Mouse (Mus musculus): ENCODE measurements around the gene E130311K13Rik. TPM values are rescaled to one million over a fixed set of nuclear protein-coding genes. Genes with fewer than 3 reads are reported as not detected.

The E130311K13Rik gene
- total and polyA plus RNA-seq, 3 experiments = 3.9 to 4.0 TPM; not detected in 1

DNA sequence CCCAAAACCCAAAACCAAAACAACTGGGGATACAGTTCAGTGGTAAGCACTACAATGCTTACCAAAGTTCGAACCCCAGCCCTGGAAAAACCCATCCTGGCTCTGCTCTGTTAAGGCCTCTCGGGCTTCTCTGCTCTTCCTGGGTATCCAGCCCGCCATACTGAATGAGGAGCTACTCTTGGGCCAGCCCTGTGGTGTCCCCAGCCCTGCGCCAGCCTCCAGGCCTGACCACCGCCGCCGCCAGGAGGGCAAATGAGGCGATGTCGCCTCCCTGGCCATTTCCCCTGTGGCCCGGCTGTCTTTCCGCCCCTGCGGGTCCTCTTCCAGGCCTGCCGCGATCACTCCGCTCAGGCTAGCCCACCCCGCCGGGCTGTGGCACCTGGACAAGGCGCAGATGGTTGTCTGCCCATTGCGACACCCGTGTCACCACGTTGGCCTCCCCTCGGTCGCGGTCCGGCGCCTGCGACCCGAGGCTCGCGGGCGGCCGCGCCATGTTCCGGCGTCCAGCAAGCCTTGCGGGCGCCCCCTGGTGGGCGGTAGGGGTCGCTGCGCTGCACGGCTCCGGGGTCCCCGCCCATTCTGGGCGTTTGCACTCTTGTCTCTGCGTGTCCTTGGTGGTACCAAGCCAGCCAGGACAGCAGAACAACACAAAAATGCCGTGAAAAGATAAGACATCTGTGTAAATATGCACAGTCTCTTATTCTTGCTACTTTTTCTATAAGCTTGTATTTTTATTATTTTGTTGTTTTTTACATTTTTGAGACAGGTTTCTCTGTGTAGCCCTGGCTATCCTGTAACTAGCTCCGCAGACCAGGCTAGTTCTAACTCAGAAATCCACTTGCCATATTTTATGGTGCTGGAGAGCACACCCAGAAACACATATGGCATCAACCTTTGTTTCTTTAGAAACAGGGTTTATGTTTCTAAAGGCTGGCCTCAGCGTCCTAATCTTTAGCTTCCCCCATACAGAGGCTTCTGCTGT, at the start of gene E130311K13Rik (continued):
- TF ChIP-seq MYB (IDR thresholded peaks at IDR 0.05; ENCODE audit: low read depth, low read length) (no peak), HCFC1 (IDR thresholded peaks at IDR 0.05; ENCODE audit: low read depth, low read length) (peak; percentile 56; the same call in 1 of the 2 replicates), POLR2AphosphoS5 (IDR thresholded peaks at IDR 0.05; ENCODE audit: borderline replicate concordance, low read depth, low read length) (no peak), USF1 (IDR thresholded peaks at IDR 0.05; ENCODE audit: low read depth, low read length) (no peak), ELF1 (IDR thresholded peaks at IDR 0.05; ENCODE audit: low read depth, low read length) (0 out of 2 replicates have a peak, but pooled peaks have one; percentile 40)

DNA sequence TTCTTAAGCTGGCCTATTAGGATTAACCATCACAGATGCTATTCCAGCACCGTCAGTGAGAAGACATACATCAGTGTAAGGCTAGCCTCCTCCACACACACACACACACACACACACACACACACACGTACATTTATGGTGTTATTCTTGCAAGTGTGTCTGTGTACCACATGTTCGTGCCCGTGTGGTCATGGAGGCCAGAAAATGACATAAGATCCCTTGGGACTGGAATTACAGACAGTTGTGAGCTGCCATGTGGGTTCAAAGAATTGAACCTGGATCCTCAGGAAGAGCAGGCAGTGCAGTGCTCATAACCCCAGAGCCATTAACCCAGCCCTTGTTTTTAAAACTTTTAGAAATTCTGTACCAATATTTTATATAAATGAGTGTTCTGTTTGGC, 48.6 kb upstream of the E130311K13Rik start:
- Histone ChIP-seq H3K27ac (ENCODE audit: control insufficient read depth, low read depth, low read length) (no peak overlapping the region), H3K4me3 (ENCODE audit: control insufficient read depth in 1 of 2, insufficient read depth in 1 of 2, low read depth in 2 of 2, low read length in 2 of 2) (peak overlapping the region; percentile 47 to 81; a peak in 2 of 4 replicates), H3K4me1 (ENCODE audit: control insufficient read depth in 1 of 2, insufficient read depth in 2 of 2, low read length in 2 of 2) (peaks cover 10 to 19% of the 10 kb centered on the region in 2 experiments), H3K79me2 (ENCODE audit: control insufficient read depth, insufficient read depth, low read length, poor library complexity) (peaks cover 44% of the 10 kb centered on the region), H3K9ac (ENCODE audit: control insufficient read depth, low read depth, low read length, poor library complexity, severe bottlenecking) (peak overlapping the region; percentile 97), H3K9me3 (replicated peaks; ENCODE audit: insufficient read depth, low read length) (no peaks in the 10 kb centered on the region), H3K36me3 (ENCODE audit: control insufficient read depth in 1 of 2, insufficient read depth in 2 of 2, low read length in 2 of 2) (peaks cover 22 to 30% of the 10 kb centered on the region in 2 experiments), H3K27me3 (ENCODE audit: control insufficient read depth in 1 of 2, insufficient read depth in 2 of 2, low read length in 2 of 2) (no peaks in the 10 kb centered on the region)
- TF ChIP-seq MEF2A (IDR thresholded peaks at IDR 0.05; ENCODE audit: extremely low read depth, insufficient replicate concordance, low read depth, low read length, poor library complexity, severe bottlenecking) (no peak), E2F4 (IDR thresholded peaks at IDR 0.05; ENCODE audit: borderline replicate concordance, low read depth, low read length) (no peak), TBP (IDR thresholded peaks at IDR 0.05; ENCODE audit: low read depth, low read length) (no peak), MAZ (IDR thresholded peaks at IDR 0.05; ENCODE audit: low read depth, low read length) (no peak), MXI1 (IDR thresholded peaks at IDR 0.05; ENCODE audit: low read depth, low read length) (0 out of 2 replicates have a peak, but pooled peaks have one; percentile 18), POLR2AphosphoS2 (IDR thresholded peaks at IDR 0.05; ENCODE audit: low read length) (no peak), KAT2A (conservative IDR thresholded peaks at IDR 0.05; ENCODE audit: low read depth, low read length) (no peak)
- DNase-seq (ENCODE audit: low read depth, low spot score) = no peak

DNA sequence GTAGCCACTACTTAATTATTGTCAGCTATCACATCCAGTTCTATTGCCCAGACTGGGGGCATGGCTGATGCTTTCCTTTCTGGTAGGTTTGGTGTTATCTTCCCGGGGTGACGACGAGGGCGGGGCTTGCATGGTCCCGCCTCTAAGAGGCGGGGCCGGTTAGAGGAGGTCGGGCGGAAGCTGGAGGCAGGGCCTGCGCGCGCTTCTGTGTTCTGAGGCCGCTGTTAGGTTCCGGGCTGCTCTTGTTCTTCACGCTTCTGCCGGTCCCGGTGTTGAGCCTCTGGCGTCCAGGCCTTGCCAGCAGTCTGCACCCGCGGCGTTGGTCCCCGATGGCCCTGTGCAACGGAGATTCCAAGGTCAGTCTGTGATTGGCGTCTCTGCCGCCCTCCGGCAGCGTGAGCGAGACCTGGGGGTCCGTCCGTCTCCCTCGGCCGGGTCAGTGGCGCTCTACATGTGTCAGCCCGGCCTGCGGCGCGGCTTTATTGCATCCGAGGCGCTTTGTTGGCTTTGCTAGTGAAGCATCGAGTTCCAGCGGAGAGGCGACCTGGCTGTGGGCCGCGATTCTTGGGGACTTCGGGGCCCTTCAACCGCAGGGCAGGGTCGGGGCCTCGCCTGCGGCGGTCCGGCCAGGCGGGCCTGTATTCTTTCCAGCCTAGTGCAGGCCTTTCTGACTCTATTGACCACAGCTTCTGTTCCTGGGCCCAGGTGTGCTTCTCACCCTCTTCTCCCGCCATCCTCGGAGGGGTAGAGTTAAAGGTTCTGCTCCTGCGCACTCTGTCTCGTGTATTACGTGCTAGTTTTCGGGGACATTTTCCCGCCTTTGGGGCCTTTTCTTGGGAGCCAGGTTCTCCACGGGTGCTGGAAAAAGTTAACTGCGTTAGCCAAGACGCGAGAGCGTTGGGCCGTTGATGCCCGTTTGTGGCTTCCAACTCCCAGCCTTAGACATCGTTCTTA, 47.0 kb upstream of the E130311K13Rik start, which contains the start of gene Gmps:
TSS of gene Gmps (plus strand) at position 152 of the 954 bp plus-strand sequence.
- peak; percentile 97 for DNase-seq (ENCODE audit: low read depth, low spot score)
- peaks cover 44% of the 10 kb centered on the region for H3K79me2 ChIP-seq (ENCODE audit: control insufficient read depth, insufficient read depth, low read length, poor library complexity)
- H3K4me1 ChIP-seq (ENCODE audit: control insufficient read depth in 1 of 2, insufficient read depth in 2 of 2, low read length in 2 of 2) = peaks cover 10 to 19% of the 10 kb centered on the region in 2 experiments
- peaks cover 11 to 30% of the 10 kb centered on the region in 2 experiments for H3K36me3 ChIP-seq (ENCODE audit: control insufficient read depth in 1 of 2, insufficient read depth in 2 of 2, low read length in 2 of 2)
- peak within 1 kb of the TSS; percentile 97 for H3K9ac ChIP-seq (ENCODE audit: control insufficient read depth, low read depth, low read length, poor library complexity, severe bottlenecking)
- H3K27me3 ChIP-seq (ENCODE audit: control insufficient read depth in 1 of 2, insufficient read depth in 2 of 2, low read length in 2 of 2) = no peaks in the 10 kb centered on the region
- H3K9me3 ChIP-seq (replicated peaks; ENCODE audit: insufficient read depth, low read length) = no peaks in the 10 kb centered on the region
- H3K27ac ChIP-seq (ENCODE audit: control insufficient read depth, low read depth, low read length) = peak within 1 kb of the TSS; percentile 82
- peak within 1 kb of the TSS; percentile 81 to 96 for H3K4me3 ChIP-seq (ENCODE audit: control insufficient read depth in 1 of 2, insufficient read depth in 1 of 2, low read depth in 2 of 2, low read length in 2 of 2)
- TF ChIP-seq E2F4 (IDR thresholded peaks at IDR 0.05; ENCODE audit: borderline replicate concordance, low read depth, low read length) (peak; percentile 81), ZNF384 (IDR thresholded peaks at IDR 0.05; ENCODE audit: low read depth, low read length) (no peak), HCFC1 (IDR thresholded peaks at IDR 0.05; ENCODE audit: low read depth, low read length) (peak; percentile 79), ETS1 (IDR thresholded peaks at IDR 0.05; ENCODE audit: low read depth, low read length) (no peak), MAFK (IDR thresholded peaks at IDR 0.05; ENCODE audit: borderline replicate concordance, low read depth, low read length) (no peak), MAZ (IDR thresholded peaks at IDR 0.05; ENCODE audit: low read depth, low read length) (no peak; the same call in 1 of the 2 replicates), KAT2A (conservative IDR thresholded peaks at IDR 0.05; ENCODE audit: low read depth, low read length) (no peak; the same call in 1 of the 2 replicates), POLR2AphosphoS5 (IDR thresholded peaks at IDR 0.05; ENCODE audit: borderline replicate concordance, low read depth, low read length) (0 out of 2 replicates have a peak, but pooled peaks have one; percentile 54), GABPA (IDR thresholded peaks at IDR 0.05; ENCODE audit: low read depth, low read length) (no peak), CHD1 (IDR thresholded peaks at IDR 0.05; ENCODE audit: low read depth, low read length) (no peak), ZC3H11A (IDR thresholded peaks at IDR 0.05; ENCODE audit: low read depth, low read length) (no peak), USF1 (IDR thresholded peaks at IDR 0.05; ENCODE audit: low read depth, low read length) (no peak), MYB (IDR thresholded peaks at IDR 0.05; ENCODE audit: low read depth, low read length) (peak; percentile 51; the same call in 1 of the 2 replicates), NRF1 (IDR thresholded peaks at IDR 0.05; ENCODE audit: insufficient read depth, low read depth, low read length, poor library complexity, severe bottlenecking) (peak; percentile 65), ZKSCAN1 (IDR thresholded peaks at IDR 0.05; ENCODE audit: low read depth, low read length) (no peak), JUND (IDR thresholded peaks at IDR 0.05; ENCODE audit: low read depth, low read length) (no peak)

All from MEL (cell line).